Mouse (Mus musculus): ENCODE data around the gene Cacna1c.

Cacna1c gene

GRCm38 (mm10) chr6:119196382-119197305, at the start of gene Cacna1c:
TSS of gene Cacna1c (minus strand) at chr6:119196418.
- DNase-seq = no peak

- DNase-seq = no peak
Measured at GRCm38 (mm10) chr6:119240871-119241705, 44.9 kb upstream of the Cacna1c start.

GRCm38 (mm10) chr6:119240256-119240655, 44.0 kb upstream of the Cacna1c start:
- no peak for DNase-seq

- no peak for DNase-seq
Measured at GRCm38 (mm10) chr6:119239341-119240005, 43.3 kb upstream of the Cacna1c start.

- peak; percentile 84 for DNase-seq
Measured at GRCm38 (mm10) chr6:119237427-119237989, 41.3 kb upstream of the Cacna1c start.

- no peak for DNase-seq
Measured at GRCm38 (mm10) chr6:119236241-119236640, 40.0 kb upstream of the Cacna1c start, which contains the start of gene Cacna2d4. TSS of gene Cacna2d4 (plus strand) at chr6:119236526.

GRCm38 (mm10) chr6:119235441-119235840, 39.2 kb upstream of the Cacna1c start:
- no peak for DNase-seq

- DNase-seq = no peak
Measured at GRCm38 (mm10) chr6:119233066-119233465, 36.8 kb upstream of the Cacna1c start.

GRCm38 (mm10) chr6:119228861-119229603, 32.8 kb upstream of the Cacna1c start:
- DNase-seq = no peak

GRCm38 (mm10) chr6:119227001-119227400, 30.8 kb upstream of the Cacna1c start:
- no peak for DNase-seq

- no peak for DNase-seq
Measured at GRCm38 (mm10) chr6:119225731-119226130, 29.5 kb upstream of the Cacna1c start.

- DNase-seq = no peak
Measured at GRCm38 (mm10) chr6:119225226-119225625, 29.0 kb upstream of the Cacna1c start.

- DNase-seq = no peak
Measured at GRCm38 (mm10) chr6:119224451-119225195, 28.4 kb upstream of the Cacna1c start.

- peak; percentile 57 for DNase-seq
Measured at GRCm38 (mm10) chr6:119220297-119220696, 24.1 kb upstream of the Cacna1c start.

GRCm38 (mm10) chr6:119219237-119219870, 23.1 kb upstream of the Cacna1c start:
- DNase-seq = peak; percentile 36

GRCm38 (mm10) chr6:119218591-119218990, 22.4 kb upstream of the Cacna1c start:
- DNase-seq = no peak

GRCm38 (mm10) chr6:119217661-119218060, 21.4 kb upstream of the Cacna1c start:
- no peak for DNase-seq

- DNase-seq = no peak
Measured at GRCm38 (mm10) chr6:119215040-119215613, 18.9 kb upstream of the Cacna1c start.

GRCm38 (mm10) chr6:119214190-119214589, 18.0 kb upstream of the Cacna1c start:
- no peak for DNase-seq

GRCm38 (mm10) chr6:119213375-119213774, 17.2 kb upstream of the Cacna1c start:
- no peak for DNase-seq

Data from cerebellum, adult 11 months (tissue).